Mouse (Mus musculus): ENCODE measurements around the gene Larp4b.

- no peak for TF ChIP-seq CTCF (IDR thresholded peaks at IDR 0.05; ENCODE audit: borderline replicate concordance, control insufficient read depth, extremely low read depth, insufficient read depth, low read length, poor library complexity)
- no peak for TF ChIP-seq POLR2A (IDR thresholded peaks at IDR 0.05; ENCODE audit: control insufficient read depth, extremely low read depth, insufficient read depth, low read length, poor library complexity)
Measured at GRCm38 (mm10) chr13:9128707-9129314, 35.1 kb downstream of the Larp4b start.

Measured in thymus, adult 2 months (tissue).